Mouse (Mus musculus) spleen, postnatal 0 days (tissue): ENCODE data around the gene Gm10999. TPM values are rescaled to one million over a fixed set of nuclear protein-coding genes. Genes with fewer than 3 reads are reported as not detected.

Source experiments
- polyA plus RNA-seq: library from polyadenylated mRNA; unstranded; fragments of >200 nt; fragmentation: Nextera tagmentation; extraction: Ambion mirVana; gene quantifications from 2 replicates; pipeline ENCODE4 v1.2.1, GENCODE M21; 2015

The Gm10999 gene
- not detected in 2 replicates for polyA plus RNA-seq

GRCm38 (mm10) chr8:129131561-129131960 is at the start of gene Gm10999:
Gene Gm10999, minus strand, starts transcription at chr8:129131661.

Other genes with a start within 250 kb of the Gm10999 start
- not detected in 2 replicates for gene Ccdc7a, start 66.1 kb downstream of the Gm10999 start, polyA plus RNA-seq
- not detected in 2 replicates for gene Ccdc7b, start 64.5 kb downstream of the Gm10999 start, polyA plus RNA-seq
- 13.3 and 15.0 TPM in 2 replicates for gene 2610044O15Rik8, start 102.7 kb upstream of the Gm10999 start, polyA plus RNA-seq